Mouse (Mus musculus) heart, postnatal 0 days (tissue): ENCODE measurements around the gene Nubp2. TPM values are rescaled to one million over a fixed set of nuclear protein-coding genes. Genes with fewer than 3 reads are reported as not detected.
A peak's percentile ranks its signal among the peaks of the same experiment; 100 is the strongest.

Source experiments
- ATAC-seq: fragments of 200-750 bp; cut with Nextera tagmentation; 2 replicates; pipeline ENCODE4 v1.8.0; 2017; ENCODE audit warnings: low read depth, moderate number of reproducible peaks, moderate library complexity; ENCODE audit not compliant: insufficient read depth
- DNase-seq: peaks from one replicate; pipeline ENCODE4 v3.0.0-alpha.2; 2016; ENCODE audit warnings: low spot score
- H3K27ac ChIP-seq: fragments of 300-500 bp; sonication (generic); 2 replicates; pipeline ENCODE4 v1.5.1; 2014; ENCODE audit warnings: low read depth, mild to moderate bottlenecking
- H3K27me3 ChIP-seq: fragments of 300-500 bp; sonication (generic); 2 replicates; pipeline ENCODE4 v1.6.1; 2014; ENCODE audit warnings: low read length, mixed read lengths; ENCODE audit not compliant: control insufficient read depth, insufficient read depth
- H3K36me3 ChIP-seq: fragments of 300-500 bp; sonication (generic); replicated peaks from 2 replicates; pipeline ENCODE4 v1.6.1; 2014; ENCODE audit warnings: low read length, mixed read lengths; ENCODE audit not compliant: control insufficient read depth, insufficient read depth
- H3K4me1 ChIP-seq: fragments of 300-500 bp; sonication (generic); 2 replicates; pipeline ENCODE4 v1.6.1; 2014; ENCODE audit warnings: antibody characterized with exemption; ENCODE audit not compliant: control insufficient read depth, insufficient read depth
- H3K4me2 ChIP-seq: fragments of 300-500 bp; sonication (generic); 2 replicates; pipeline ENCODE4 v1.6.1; 2014; ENCODE audit warnings: low read depth, mild to moderate bottlenecking, low read length, moderate library complexity
- H3K4me3 ChIP-seq: fragments of 300-500 bp; sonication (generic); 2 replicates; pipeline ENCODE4 v1.5.1; 2014; ENCODE audit warnings: low read depth, low read length
- H3K9ac ChIP-seq: fragments of 300-500 bp; sonication (generic); replicated peaks from 2 replicates; pipeline ENCODE4 v1.6.1; 2014; ENCODE audit warnings: low read depth, low read length, mixed read lengths
- H3K9me3 ChIP-seq: fragments of 300-500 bp; sonication (generic); replicated peaks from 2 replicates; pipeline ENCODE4 v1.6.1; 2016; ENCODE audit warnings: low read length; ENCODE audit not compliant: control insufficient read depth
- CTCF ChIP-seq: IDR thresholded peaks from 2 replicates; pipeline ENCODE4 v1.5.1; 2016; ENCODE audit warnings: antibody characterized with exemption, control low read depth, low read depth
- EP300 ChIP-seq: IDR thresholded peaks from 2 replicates; pipeline ENCODE4 v1.6.1; 2016; ENCODE audit warnings: antibody characterized with exemption, low read depth
- WGBS: fragments of 180-500 bp; shearing (Covaris S2); extraction: QIAGEN DNeasy Blood & Tissue Kit; methylation state at CpG from one replicate; pipeline ENCODE4 v1.1.7; 2014; 5-methylcytosine and 5-hydroxymethylcytosine counted together
- polyA plus RNA-seq: library from polyadenylated mRNA; unstranded; fragments of >200 nt; fragmentation: Nextera tagmentation; extraction: Ambion mirVana; gene quantifications from 2 replicates; pipeline ENCODE4 v1.2.1, GENCODE M21; 2015
- total RNA-seq: library from RNA; depleted of rRNA; stranded (reverse); fragments of >200 nt; gene quantifications from 2 replicates; pipeline ENCODE4 v1.2.3, GENCODE M21; 2014; ENCODE audit warnings: low replicate concordance

The Nubp2 gene
- total and polyA plus RNA-seq, 2 experiments from 2014 or later = 31.3 to 44.9 TPM

DNA sequence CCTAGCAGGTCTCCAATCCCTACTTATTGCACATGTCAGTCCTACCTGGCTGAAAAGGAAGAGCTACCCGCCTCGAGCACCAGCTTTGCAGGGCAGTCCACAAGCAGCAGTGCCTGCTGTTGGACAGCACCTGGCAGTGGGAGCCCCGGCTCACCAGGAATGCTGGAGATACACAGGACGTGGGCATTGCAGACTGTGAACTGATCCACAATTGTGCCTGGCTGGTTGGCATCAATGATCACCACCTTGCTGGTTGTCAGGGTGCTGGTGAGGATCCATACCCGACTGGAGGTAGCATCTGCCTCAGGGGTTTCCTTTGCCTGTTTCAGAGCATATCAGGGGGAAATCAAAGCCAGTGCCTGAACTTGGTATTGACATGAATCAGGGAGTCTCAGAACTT is 16.0 kb upstream of the Nubp2 start:
- TF ChIP-seq EP300 (no peak), CTCF (no peak)
- Histone ChIP-seq H3K27ac (no peak overlapping the region), H3K9ac (no peak overlapping the region), H3K36me3 (peaks cover 93% of the 10 kb centered on the region), H3K27me3 (no peaks in the 10 kb centered on the region), H3K4me3 (no peak overlapping the region), H3K9me3 (no peaks in the 10 kb centered on the region), H3K4me1 (peaks cover 2% of the 10 kb centered on the region; the same call in 1 of the 2 replicates), H3K4me2 (no peak overlapping the region)
- ATAC-seq = no peak
- no peak for DNase-seq
- 86% methylated on average over 5 of the region's 5 CpGs for WGBS

DNA sequence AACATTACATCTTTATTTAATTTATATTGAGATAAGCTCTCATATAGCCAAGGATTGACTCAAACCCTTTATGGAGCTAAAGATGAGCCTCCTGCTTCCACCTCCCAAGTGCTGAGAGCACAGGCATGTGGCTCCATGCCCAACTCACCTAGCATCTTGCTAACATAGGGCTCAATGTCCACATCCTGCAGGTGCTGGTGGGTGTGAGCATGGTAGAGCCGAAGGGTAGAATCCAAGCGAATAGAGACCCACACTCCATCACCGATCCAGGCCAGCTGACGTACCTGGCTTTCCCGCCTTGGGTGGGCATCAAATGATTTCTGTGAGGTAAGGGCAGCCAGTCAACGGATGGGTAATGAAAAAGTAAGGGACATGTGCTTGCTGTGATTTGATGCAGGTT is 13.9 kb upstream of the Nubp2 start:
- no peak overlapping the region for H3K4me2 ChIP-seq
- no peaks in the 10 kb centered on the region for H3K9me3 ChIP-seq
- H3K36me3 ChIP-seq = peaks cover 72% of the 10 kb centered on the region
- no peak overlapping the region for H3K27ac ChIP-seq
- no peak overlapping the region for H3K4me3 ChIP-seq
- H3K9ac ChIP-seq = no peak overlapping the region
- no peaks in the 10 kb centered on the region for H3K27me3 ChIP-seq
- WGBS = 90% methylated on average over 6 of the region's 6 CpGs
- H3K4me1 ChIP-seq = peaks cover 15% of the 10 kb centered on the region; the same call in 1 of the 2 replicates
- TF ChIP-seq CTCF (no peak), EP300 (no peak)
- DNase-seq = no peak
- no peak for ATAC-seq

GRCm38 (mm10) chr17:24899153-24899552 is 13.0 kb upstream of the Nubp2 start:
- peaks cover 17% of the 10 kb centered on the region; the same call in 1 of the 2 replicates for H3K4me1 ChIP-seq
- H3K36me3 ChIP-seq = peaks cover 64% of the 10 kb centered on the region
- peak; percentile 60 for DNase-seq
- 52% methylated on average over 5 of the region's 5 CpGs for WGBS
- H3K27ac ChIP-seq = peak overlapping the region; percentile 73
- no peak overlapping the region for H3K4me3 ChIP-seq
- peak; percentile 78 for ATAC-seq
- H3K9me3 ChIP-seq = no peaks in the 10 kb centered on the region
- no peak overlapping the region for H3K4me2 ChIP-seq
- no peaks in the 10 kb centered on the region for H3K27me3 ChIP-seq
- H3K9ac ChIP-seq = no peak overlapping the region
- TF ChIP-seq CTCF = no peak
- peak; percentile 36; the same call in 1 of the 2 replicates for TF ChIP-seq EP300

DNA sequence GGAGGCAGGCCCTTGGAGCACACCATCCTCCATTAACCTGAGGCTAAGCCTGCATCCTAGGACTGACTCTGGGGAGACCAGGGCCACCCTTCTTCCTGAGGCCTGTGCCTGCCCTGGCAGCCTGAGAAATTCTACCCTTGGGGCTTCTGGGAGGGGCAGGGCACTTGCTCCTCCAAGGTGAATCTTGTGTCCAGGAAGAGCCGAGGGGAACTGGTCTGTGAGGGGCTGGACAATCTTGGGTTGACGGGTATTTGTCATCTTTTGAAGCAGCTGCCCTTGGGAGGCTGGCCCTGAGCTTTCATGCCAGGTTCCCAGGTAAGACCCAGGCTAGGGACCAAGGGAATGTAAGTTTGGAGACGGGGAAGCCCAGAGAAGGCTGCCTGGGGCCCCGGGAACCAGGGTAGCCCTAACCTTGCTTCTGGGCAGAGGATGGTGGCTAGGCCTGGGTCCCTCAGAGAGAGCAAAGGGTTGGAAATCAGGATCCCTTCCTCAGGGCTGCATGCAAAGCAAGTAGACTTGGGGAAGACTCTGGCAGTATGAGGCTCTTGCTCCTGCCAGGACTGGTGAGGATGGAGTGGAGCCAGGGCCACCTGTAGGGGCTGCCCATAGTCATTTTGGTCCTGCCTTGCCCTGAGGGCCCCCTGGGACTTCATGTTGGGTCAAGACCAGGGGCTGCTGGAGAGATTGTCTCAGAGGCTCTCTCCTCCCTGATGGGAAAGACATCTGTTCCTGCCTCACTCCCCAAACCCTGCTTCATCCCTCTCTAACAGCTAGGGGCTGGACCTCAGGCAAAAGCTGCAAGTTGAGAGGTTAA is 12.1 kb upstream of the Nubp2 start:
- DNase-seq (no peak), ATAC-seq (no peak)
- Histone ChIP-seq H3K4me2 (no peak overlapping the region), H3K9me3 (no peaks in the 10 kb centered on the region), H3K27ac (peak overlapping the region; percentile 73), H3K27me3 (no peaks in the 10 kb centered on the region), H3K36me3 (peaks cover 59% of the 10 kb centered on the region), H3K4me1 (peaks cover 20% of the 10 kb centered on the region; the same call in 1 of the 2 replicates), H3K9ac (no peak overlapping the region), H3K4me3 (no peak overlapping the region)
- TF ChIP-seq EP300 (no peak), CTCF (no peak)
- 74% methylated on average over 4 of the region's 4 CpGs for WGBS

- DNase-seq = no peak
- H3K36me3 ChIP-seq = peaks cover 59% of the 10 kb centered on the region
- H3K27me3 ChIP-seq = no peaks in the 10 kb centered on the region
- H3K4me3 ChIP-seq = no peak overlapping the region
- TF ChIP-seq CTCF (no peak), EP300 (no peak)
- 75% methylated on average over 4 of the region's 4 CpGs for WGBS
- H3K4me1 ChIP-seq = peaks cover 20% of the 10 kb centered on the region; the same call in 1 of the 2 replicates
- no peak for ATAC-seq
- no peak overlapping the region for H3K4me2 ChIP-seq
- H3K9me3 ChIP-seq = no peaks in the 10 kb centered on the region
- H3K27ac ChIP-seq = no peak overlapping the region
- H3K9ac ChIP-seq = no peak overlapping the region
Observed at GRCm38 (mm10) chr17:24897600-24897999, 11.5 kb upstream of the Nubp2 start.
